ENCODE assay signal across 8 mouse cellular contexts in the genomic region with DNA sequence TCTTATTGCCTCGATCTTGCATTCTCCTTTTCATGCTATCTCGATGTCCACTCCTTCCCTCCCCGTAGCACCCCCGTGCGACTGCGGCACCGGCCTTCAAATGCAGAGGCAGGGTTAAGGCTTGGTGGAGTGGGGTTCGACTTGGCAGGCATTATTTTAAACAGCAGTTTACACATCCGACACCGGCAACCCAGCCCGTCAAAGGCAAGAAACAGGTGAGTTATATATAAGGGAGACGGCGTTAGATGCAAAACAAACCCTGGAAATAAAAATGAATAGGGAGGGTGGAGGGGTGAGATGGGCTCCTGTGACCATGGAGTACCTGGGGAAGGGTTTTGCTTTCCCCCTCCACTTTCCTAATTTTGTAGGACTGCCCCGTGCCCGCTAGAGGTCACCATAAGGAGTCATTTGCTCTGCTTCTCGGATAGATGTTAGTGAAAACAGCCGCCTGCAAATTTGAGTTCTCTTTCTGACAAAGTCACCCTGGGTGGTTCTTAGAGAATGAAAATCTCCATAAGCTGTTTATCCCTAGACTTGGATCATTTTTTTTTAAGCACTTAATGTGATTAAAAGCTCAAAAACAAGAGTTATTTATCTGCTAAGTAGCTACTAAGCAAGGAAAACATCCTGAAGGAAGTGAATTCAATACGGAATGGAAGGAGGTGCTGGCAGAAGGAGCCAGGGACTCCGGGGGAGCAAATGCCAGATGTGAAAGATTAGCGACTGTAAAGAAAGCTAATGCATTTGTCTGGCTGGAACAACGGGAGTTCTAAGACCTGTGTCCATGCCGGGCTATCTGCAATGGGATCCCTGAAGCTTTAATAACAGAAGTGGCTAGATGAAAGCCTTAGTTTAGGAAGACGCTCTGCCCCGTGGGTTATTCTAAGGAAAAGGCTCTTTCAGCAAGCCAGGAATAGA. TPM values are rescaled to one million over a fixed set of nuclear protein-coding genes. Genes with fewer than 3 reads are reported as not detected.
DNase-seq lines count a peak whose midpoint lies in the region; ATAC-seq and TF ChIP-seq lines count a peak whose summit lies in the region.

No protein-coding gene starts in this region.

- dilution Hi-C loops in CH12.LX (cut with MboI; ENCODE audit: extremely low pct_ligation_motif_present, extremely low pct_unique_long_range_greater_than_20kb, low sequenced_read_pairs): no loop called here

- no peaks in the 10 kb centered on the region for H3K79me2 ChIP-seq in CH12.LX (replicated peaks; ENCODE audit: control insufficient read depth, extremely low read depth, insufficient read depth, poor library complexity, severe bottlenecking)

- TF ChIP-seq CTCF in CH12.LX (conservative IDR thresholded peaks at IDR 0.05 in 1 of 2, IDR thresholded peaks at IDR 0.05 in 1 of 2; ENCODE audit: low read depth in 2 of 2, low read length in 2 of 2): peak; percentile 35 to 72; a peak in 3 of 4 replicates
- TF ChIP-seq CTCF in liver, embryonic 14.5 days (IDR thresholded peaks at IDR 0.05; ENCODE audit: low read depth): peak; percentile 67
- TF ChIP-seq CTCF in stomach, postnatal 0 days (IDR thresholded peaks at IDR 0.05; ENCODE audit: low read depth): peak; percentile 80

- H3K9ac ChIP-seq in CH12.LX (ENCODE audit: insufficient read depth, low read depth): no peak overlapping the region
- peak overlapping the region; percentile 10; the same call in 1 of the 2 replicates for H3K9ac ChIP-seq in heart, embryonic 16.5 days (ENCODE audit: low read length)
- no peak overlapping the region; the same call in 1 of the 2 replicates for H3K9ac ChIP-seq in liver, embryonic 14.5 days (replicated peaks)
- peak overlapping the region; percentile 45; the same call in 1 of the 2 replicates for H3K9ac ChIP-seq in neural tube, embryonic 11.5 days (ENCODE audit: low read length)
- H3K9ac ChIP-seq in stomach, postnatal 0 days (ENCODE audit: low read length): no peak overlapping the region

- in situ Hi-C loops in CH12.LX (cut with MboI; ENCODE audit: low pct_ligation_motif_present, low pct_unique_long_range_greater_than_20kb, low sequenced_read_pairs): loop anchor here (10.0 kb wide), 1 partner anchor 358 kb away; no protein-coding TSS in a partner anchor

- no peak for TF ChIP-seq POLR2A in CH12.LX (IDR thresholded peaks at IDR 0.05; ENCODE audit: low read depth, low read length)

- 2% methylated on average over 24 of the region's 24 CpGs for WGBS in heart, embryonic 16.5 days
- 3% methylated on average over 24 of the region's 24 CpGs for WGBS in liver, embryonic 14.5 days (ENCODE audit: insufficient replicate concordance)
- 3% methylated on average over 24 of the region's 24 CpGs for WGBS in neural tube, embryonic 11.5 days
- WGBS in stomach, postnatal 0 days: 2% methylated on average over 24 of the region's 24 CpGs

- H3K27me3 ChIP-seq in CH12.LX (replicated peaks): no peaks in the 10 kb centered on the region
- H3K27me3 ChIP-seq in heart, embryonic 16.5 days (ENCODE audit: control insufficient read depth, insufficient read depth, low read length): peaks cover 50% of the 10 kb centered on the region
- peaks cover 57% of the 10 kb centered on the region for H3K27me3 ChIP-seq in liver, embryonic 14.5 days (ENCODE audit: control insufficient read depth, insufficient read depth, low read length)
- H3K27me3 ChIP-seq in neural tube, embryonic 11.5 days (ENCODE audit: control insufficient read depth, insufficient read depth, low read length): peaks cover 34% of the 10 kb centered on the region
- H3K27me3 ChIP-seq in stomach, postnatal 0 days (ENCODE audit: control insufficient read depth, insufficient read depth, low read length): peaks cover 8% of the 10 kb centered on the region; the same call in 1 of the 2 replicates

- peak; percentile 65 for TF ChIP-seq RAD21 in CH12.LX (IDR thresholded peaks at IDR 0.05; ENCODE audit: low read depth, low read length)

- H3K4me2 ChIP-seq in CH12.LX (ENCODE audit: insufficient read depth, low read depth, poor library complexity, severe bottlenecking): no peak overlapping the region
- H3K4me2 ChIP-seq in heart, embryonic 16.5 days (ENCODE audit: low read depth, low read length): peak overlapping the region; percentile 73
- peak overlapping the region; percentile 67 for H3K4me2 ChIP-seq in liver, embryonic 14.5 days (ENCODE audit: low read depth)
- H3K4me2 ChIP-seq in neural tube, embryonic 11.5 days (ENCODE audit: low read depth): peak overlapping the region; percentile 89
- H3K4me2 ChIP-seq in stomach, postnatal 0 days (replicated peaks; ENCODE audit: low read depth): peak overlapping the region; percentile 94

- H3K4me3 ChIP-seq in CH12.LX (replicated peaks in 1 of 3; ENCODE audit: low read depth in 2 of 3, low read length in 2 of 3, poor library complexity in 1 of 3): peak overlapping the region in 1 of 3 experiments; percentile 17
- H3K4me3 ChIP-seq in heart, embryonic 16.5 days (ENCODE audit: low read length): peak overlapping the region; percentile 65
- H3K4me3 ChIP-seq in liver, embryonic 14.5 days (ENCODE audit: insufficient read depth in 1 of 2, low read depth in 2 of 2, low read length in 2 of 2): peak overlapping the region; percentile 40 to 44
- H3K4me3 ChIP-seq in neural tube, embryonic 11.5 days (ENCODE audit: low read depth, low read length): peak overlapping the region; percentile 54
- H3K4me3 ChIP-seq in stomach, postnatal 0 days (ENCODE audit: low read depth, low read length): peak overlapping the region; percentile 53

- no peak for ATAC-seq in heart, embryonic 16.5 days (replicated peaks; ENCODE audit: extremely low read depth, insufficient read depth, low FRiP score)
- ATAC-seq in liver, embryonic 14.5 days (ENCODE audit: insufficient read depth): peak; percentile 13; the same call in 1 of the 2 replicates
- ATAC-seq in neural tube, embryonic 11.5 days (ENCODE audit: insufficient read depth, low FRiP score, low TSS enrichment): no peak
- ATAC-seq in stomach, postnatal 0 days (ENCODE audit: low FRiP score, low TSS enrichment): no peak; the same call in 1 of the 2 replicates

- peak; percentile 58 for DNase-seq in CH12.LX (ENCODE audit: extremely low read depth)
- DNase-seq in c-Kit-positive CD71-negative TER-119-negative erythroid progenitor cells, embryonic 14.5 days (ENCODE audit: low read depth): peak; percentile 66
- peak; percentile 26 for DNase-seq in fibroblast of lung, adult 2 months (ENCODE audit: low read depth)
- peak; percentile 68 for DNase-seq in kidney, postnatal 25 days
- DNase-seq in liver, embryonic 14.5 days (ENCODE audit: low read depth in 3 of 3, low spot score in 3 of 3): peak; percentile 28 to 49 (median 45)
- peak; percentile 72 for DNase-seq in neural tube, embryonic 11.5 days (ENCODE audit: low spot score)
- peak; percentile 70 for DNase-seq in stomach, postnatal 0 days (ENCODE audit: low spot score)

- no peak overlapping the region for H3K27ac ChIP-seq in CH12.LX (ENCODE audit: insufficient read depth, low read depth)
- no peak overlapping the region for H3K27ac ChIP-seq in heart, embryonic 16.5 days (ENCODE audit: low read length)
- H3K27ac ChIP-seq in liver, embryonic 14.5 days: no peak overlapping the region
- H3K27ac ChIP-seq in neural tube, embryonic 11.5 days (ENCODE audit: low read depth, low read length): no peak overlapping the region
- H3K27ac ChIP-seq in stomach, postnatal 0 days (replicated peaks): no peak overlapping the region

- H3K4me1 ChIP-seq in CH12.LX (ENCODE audit: control insufficient read depth in 1 of 2, insufficient read depth in 2 of 2): peaks cover 3% of the 10 kb centered on the region in 2 experiments; a peak in 1 of 4 replicates
- H3K4me1 ChIP-seq in heart, embryonic 16.5 days (ENCODE audit: control insufficient read depth, insufficient read depth, low read length): peaks cover 21% of the 10 kb centered on the region
- H3K4me1 ChIP-seq in liver, embryonic 14.5 days (replicated peaks; ENCODE audit: control insufficient read depth in 2 of 2, insufficient read depth in 2 of 2, low read length in 1 of 2): no peaks in the 10 kb centered on the region; a peak in 1 of 4 replicates
- 0 out of 2 replicates have a peak, but pooled peaks cover 5% of the 10 kb centered on the region for H3K4me1 ChIP-seq in neural tube, embryonic 11.5 days (ENCODE audit: control insufficient read depth, insufficient read depth, low read length)
- no peaks in the 10 kb centered on the region for H3K4me1 ChIP-seq in stomach, postnatal 0 days (replicated peaks; ENCODE audit: control insufficient read depth, insufficient read depth)

- H3K36me3 ChIP-seq in CH12.LX (replicated peaks in 1 of 2; ENCODE audit: control insufficient read depth in 1 of 2, insufficient read depth in 1 of 2, low read length in 1 of 2): no peaks in the 10 kb centered on the region
- H3K36me3 ChIP-seq in heart, embryonic 16.5 days (ENCODE audit: control insufficient read depth, insufficient read depth): no peaks in the 10 kb centered on the region
- no peaks in the 10 kb centered on the region for H3K36me3 ChIP-seq in liver, embryonic 14.5 days (replicated peaks; ENCODE audit: control insufficient read depth, insufficient read depth, low read depth)
- no peaks in the 10 kb centered on the region for H3K36me3 ChIP-seq in neural tube, embryonic 11.5 days (ENCODE audit: control insufficient read depth, insufficient read depth, low read length)
- no peaks in the 10 kb centered on the region for H3K36me3 ChIP-seq in stomach, postnatal 0 days (ENCODE audit: control insufficient read depth, insufficient read depth, low read length)

- H3K9me3 ChIP-seq in CH12.LX (replicated peaks; ENCODE audit: low read length): peaks cover 19% of the 10 kb centered on the region
- H3K9me3 ChIP-seq in heart, embryonic 16.5 days (replicated peaks; ENCODE audit: control insufficient read depth, low read length): no peaks in the 10 kb centered on the region
- no peaks in the 10 kb centered on the region for H3K9me3 ChIP-seq in liver, embryonic 14.5 days (ENCODE audit: control insufficient read depth, low read length)
- H3K9me3 ChIP-seq in neural tube, embryonic 11.5 days (ENCODE audit: control insufficient read depth, low read length): no peaks in the 10 kb centered on the region
- H3K9me3 ChIP-seq in stomach, postnatal 0 days (ENCODE audit: control insufficient read depth, low read length): no peaks in the 10 kb centered on the region

- no peak for TF ChIP-seq EP300 in CH12.LX (IDR thresholded peaks at IDR 0.05; ENCODE audit: low read length)
- TF ChIP-seq EP300 in liver, embryonic 14.5 days (IDR thresholded peaks at IDR 0.05; ENCODE audit: low read depth): no peak
- no peak for TF ChIP-seq EP300 in stomach, postnatal 0 days (optimal IDR thresholded peaks at IDR 0.05)

RNA-seq across cellular contexts. Expression of gene Kcng3, which starts 1.2 kb away (rescaled TPM):
- total RNA-seq in CH12.LX (2012; rRNA removed): not detected in 2 replicates
- not detected in 2 replicates for total RNA-seq in CH12.LX (2014; rRNA removed)
- not detected in 2 replicates for polyA plus RNA-seq in CH12.LX (2012; ENCODE audit: insufficient read length, low read depth)
- not detected in 2 replicates for polyA plus RNA-seq in heart, embryonic 16.5 days (2015; fragmentation: Nextera tagmentation; extraction: Ambion mirVana)
- polyA plus RNA-seq in liver, embryonic 14.5 days (2012; rRNA removed): 0.07 and 0.09 TPM in 2 replicates
- not detected in 2 replicates for polyA plus RNA-seq in liver, embryonic 14.5 days (2014; fragmentation: Nextera tagmentation; extraction: Ambion mirVana)
- polyA plus RNA-seq in neural tube, embryonic 11.5 days (2014; fragmentation: Nextera tagmentation; extraction: Ambion mirVana): not detected in 2 replicates
- 0.02 TPM in 1 of 2 replicates, not detected in the other for polyA plus RNA-seq in stomach, postnatal 0 days (2015; fragmentation: Nextera tagmentation; extraction: Ambion mirVana)

Comparison
In these comparisons a context has a peak if more than half of its experiments do, and no peak if none do; other contexts are left out.
1. H3K9ac ChIP-seq: peak in heart, embryonic 16.5 days (single experiment) and neural tube, embryonic 11.5 days (single experiment); none in CH12.LX (single experiment), liver, embryonic 14.5 days (single experiment) and stomach, postnatal 0 days (single experiment).
2. Peak in every context shown above with its lines, with median percentiles within 50 percentile points of each other: DNase-seq and CTCF ChIP-seq.